Mouse (Mus musculus) forebrain, embryonic 16.5 days (tissue): Measurements from ENCODE around the gene Rnaseh2b. TPM values are rescaled to one million over a fixed set of nuclear protein-coding genes. Genes with fewer than 3 reads are reported as not detected.

ENCODE experiments used
- ATAC-seq: fragments of 200-750 bp; cut with Nextera tagmentation; 2 replicates; pipeline ENCODE4 v1.8.0; 2017; ENCODE audit warnings: mild to moderate bottlenecking, moderate library complexity
- H3K27ac ChIP-seq: fragments of 300-500 bp; sonication (generic); 2 replicates; pipeline ENCODE4 v1.5.1; 2014; ENCODE audit warnings: low read length, control low read depth
- H3K27me3 ChIP-seq: fragments of 300-500 bp; sonication (generic); replicated peaks from 2 replicates; pipeline ENCODE4 v1.6.1; 2014; ENCODE audit warnings: low read length; ENCODE audit not compliant: control insufficient read depth, insufficient read depth
- H3K36me3 ChIP-seq: fragments of 300-500 bp; sonication (generic); 2 replicates; pipeline ENCODE4 v1.6.1; 2014; ENCODE audit not compliant: control insufficient read depth, insufficient read depth
- H3K4me1 ChIP-seq: fragments of 300-500 bp; sonication (generic); replicated peaks from 2 replicates; pipeline ENCODE4 v1.6.1; 2014; ENCODE audit warnings: low read length; ENCODE audit not compliant: control insufficient read depth, insufficient read depth
- H3K4me2 ChIP-seq: fragments of 300-500 bp; sonication (generic); 2 replicates; pipeline ENCODE4 v1.6.1; 2014; ENCODE audit warnings: mild to moderate bottlenecking, low read length, control low read depth
- H3K4me3 ChIP-seq: fragments of 300-500 bp; sonication (generic); replicated peaks from 2 replicates; pipeline ENCODE4 v1.5.1; 2014; ENCODE audit warnings: mild to moderate bottlenecking, low read length, control low read depth
- H3K9ac ChIP-seq: fragments of 300-500 bp; sonication (generic); replicated peaks from 2 replicates; pipeline ENCODE4 v1.6.1; 2014; ENCODE audit warnings: low read depth, low read length, control low read depth
- H3K9me3 ChIP-seq: fragments of 300-500 bp; sonication (generic); 2 replicates; pipeline ENCODE4 v1.6.1; 2016; ENCODE audit warnings: low read length; ENCODE audit not compliant: control insufficient read depth
- WGBS: fragments of 180-500 bp; shearing (Covaris S2); extraction: QIAGEN DNeasy Blood & Tissue Kit; methylation state at CpG from one replicate; pipeline ENCODE4 v1.1.7; 2014; 5-methylcytosine and 5-hydroxymethylcytosine counted together
- polyA plus RNA-seq: library from polyadenylated mRNA; unstranded; fragments of >200 nt; fragmentation: Nextera tagmentation; extraction: Ambion mirVana; gene quantifications from 2 replicates; pipeline ENCODE4 v1.2.1, GENCODE M21; 2015

The Rnaseh2b gene
- polyA plus RNA-seq, 1 experiment from 2014 or later: 47.9 TPM

GRCm38 (mm10) chr14:62328606-62329005, 36.2 kb downstream of the Rnaseh2b start:
- Histone ChIP-seq H3K9me3 (no peaks in the 10 kb centered on the region), H3K4me3 (no peak overlapping the region), H3K27me3 (no peaks in the 10 kb centered on the region), H3K9ac (no peak overlapping the region), H3K4me1 (peaks cover 25% of the 10 kb centered on the region), H3K27ac (no peak overlapping the region), H3K36me3 (no peaks in the 10 kb centered on the region), H3K4me2 (no peak overlapping the region)
- ATAC-seq: no peak
- WGBS: 48% methylated on average over 6 of the region's 6 CpGs

- Histone ChIP-seq H3K27me3 (no peaks in the 10 kb centered on the region), H3K4me2 (no peak overlapping the region), H3K4me3 (no peak overlapping the region), H3K36me3 (no peaks in the 10 kb centered on the region), H3K9ac (no peak overlapping the region), H3K9me3 (no peaks in the 10 kb centered on the region), H3K4me1 (peaks cover 29% of the 10 kb centered on the region), H3K27ac (no peak overlapping the region)
- WGBS: 83% methylated on average over 3 of the region's 3 CpGs
- ATAC-seq: no peak
Measured at GRCm38 (mm10) chr14:62329631-62330030, 37.2 kb downstream of the Rnaseh2b start.

GRCm38 (mm10) chr14:62331457-62331856, 39.1 kb downstream of the Rnaseh2b start:
- H3K9ac ChIP-seq: peak overlapping the region; percentile 75; the same call in 1 of the 2 replicates
- H3K4me2 ChIP-seq: peak overlapping the region; percentile 59
- no peaks in the 10 kb centered on the region for H3K36me3 ChIP-seq
- H3K27me3 ChIP-seq: no peaks in the 10 kb centered on the region
- ATAC-seq: no peak
- WGBS: 11% methylated on average over 6 of the region's 6 CpGs
- H3K4me1 ChIP-seq: peaks cover 23% of the 10 kb centered on the region
- peak overlapping the region; percentile 70 for H3K4me3 ChIP-seq
- no peak overlapping the region for H3K27ac ChIP-seq
- H3K9me3 ChIP-seq: no peaks in the 10 kb centered on the region

- no peaks in the 10 kb centered on the region for H3K36me3 ChIP-seq
- no peaks in the 10 kb centered on the region for H3K9me3 ChIP-seq
- peak overlapping the region; percentile 59 for H3K4me2 ChIP-seq
- no peaks in the 10 kb centered on the region for H3K27me3 ChIP-seq
- peaks cover 17% of the 10 kb centered on the region for H3K4me1 ChIP-seq
- H3K9ac ChIP-seq: peak overlapping the region; percentile 75
- WGBS: under 1% methylated on average over 61 of the region's 62 CpGs
- ATAC-seq: peak; percentile 87
- H3K27ac ChIP-seq: peak overlapping the region; percentile 88
- H3K4me3 ChIP-seq: peak overlapping the region; percentile 70
Measured at GRCm38 (mm10) chr14:62331866-62332619, 39.7 kb downstream of the Rnaseh2b start.

GRCm38 (mm10) chr14:62333909-62334687, 41.7 kb downstream of the Rnaseh2b start:
- no peak overlapping the region for H3K4me3 ChIP-seq
- no peaks in the 10 kb centered on the region for H3K9me3 ChIP-seq
- no peak overlapping the region for H3K4me2 ChIP-seq
- no peaks in the 10 kb centered on the region for H3K27me3 ChIP-seq
- H3K9ac ChIP-seq: no peak overlapping the region
- H3K4me1 ChIP-seq: peaks cover 15% of the 10 kb centered on the region
- ATAC-seq: no peak
- no peak overlapping the region for H3K27ac ChIP-seq
- WGBS: 74% methylated on average over 9 of the region's 9 CpGs
- H3K36me3 ChIP-seq: no peaks in the 10 kb centered on the region

GRCm38 (mm10) chr14:62339196-62339595, 46.8 kb downstream of the Rnaseh2b start:
- H3K4me1 ChIP-seq: peaks cover 18% of the 10 kb centered on the region
- no peak overlapping the region for H3K27ac ChIP-seq
- no peak overlapping the region for H3K4me2 ChIP-seq
- H3K36me3 ChIP-seq: no peaks in the 10 kb centered on the region
- no peak for ATAC-seq
- no peaks in the 10 kb centered on the region for H3K27me3 ChIP-seq
- H3K9ac ChIP-seq: no peak overlapping the region
- 89% methylated on average over 1 of the region's 1 CpGs for WGBS
- no peak overlapping the region for H3K4me3 ChIP-seq
- no peaks in the 10 kb centered on the region for H3K9me3 ChIP-seq

- Histone ChIP-seq H3K9me3 (no peaks in the 10 kb centered on the region), H3K4me3 (no peak overlapping the region), H3K36me3 (no peaks in the 10 kb centered on the region), H3K27ac (peak overlapping the region; percentile 62), H3K27me3 (no peaks in the 10 kb centered on the region), H3K4me1 (peaks cover 26% of the 10 kb centered on the region), H3K4me2 (0 out of 2 replicates have a peak overlapping the region, but pooled peaks have one; percentile 10), H3K9ac (no peak overlapping the region)
- peak; percentile 36; the same call in 1 of the 2 replicates for ATAC-seq
- 41% methylated on average over 8 of the region's 8 CpGs for WGBS
Measured at GRCm38 (mm10) chr14:62341887-62342642, 49.7 kb downstream of the Rnaseh2b start.

- Histone ChIP-seq H3K9me3 (no peaks in the 10 kb centered on the region), H3K4me2 (no peak overlapping the region), H3K27ac (peak overlapping the region; percentile 7), H3K36me3 (no peaks in the 10 kb centered on the region), H3K4me1 (peaks cover 26% of the 10 kb centered on the region), H3K9ac (no peak overlapping the region), H3K4me3 (no peak overlapping the region), H3K27me3 (no peaks in the 10 kb centered on the region)
- 74% methylated on average over 10 of the region's 10 CpGs for WGBS
- ATAC-seq: peak; percentile 71; the same call in 1 of the 2 replicates
Measured at GRCm38 (mm10) chr14:62342643-62343144, 50.3 kb downstream of the Rnaseh2b start.
